Mouse (Mus musculus) ZHBTc4 (cell line): ENCODE results near the gene Pdlim7.

Experiments
- DNase-seq: peaks from one replicate; pipeline ENCODE4 v3.0.0-alpha.2; 2011; ENCODE audit warnings: low read depth, low spot score

Pdlim7 gene

GRCm38 (mm10) chr13:55465830-55466440 is 47.5 kb downstream of the Pdlim7 start:
- no peak for DNase-seq

- no peak for DNase-seq
Observed at GRCm38 (mm10) chr13:55465184-55465583, 48.3 kb downstream of the Pdlim7 start.

GRCm38 (mm10) chr13:55464027-55464884 is 49.2 kb downstream of the Pdlim7 start, which contains the start of gene Prr7:
Prr7 (plus strand) TSS chr13:55464267.
- DNase-seq, result peak; percentile 71

- no peak for DNase-seq
Observed at GRCm38 (mm10) chr13:55463399-55464026, 50.0 kb downstream of the Pdlim7 start.

GRCm38 (mm10) chr13:55462965-55463364 is 50.5 kb downstream of the Pdlim7 start:
- no peak for DNase-seq

GRCm38 (mm10) chr13:55451785-55452549 is 61.5 kb downstream of the Pdlim7 start:
- DNase-seq, result no peak

GRCm38 (mm10) chr13:55451296-55451695 is 62.2 kb downstream of the Pdlim7 start:
- no peak for DNase-seq

- DNase-seq, result no peak
Observed at GRCm38 (mm10) chr13:55450511-55450980, 62.9 kb downstream of the Pdlim7 start.

- DNase-seq, result no peak
Observed at GRCm38 (mm10) chr13:55449679-55450441, 63.6 kb downstream of the Pdlim7 start.

- DNase-seq, result no peak
Observed at GRCm38 (mm10) chr13:55449205-55449604, 64.3 kb downstream of the Pdlim7 start.

- DNase-seq, result no peak
Observed at GRCm38 (mm10) chr13:55448131-55448530, 65.3 kb downstream of the Pdlim7 start.

GRCm38 (mm10) chr13:55447543-55447943 is 65.9 kb downstream of the Pdlim7 start:
- DNase-seq, result no peak

- DNase-seq, result no peak
Observed at GRCm38 (mm10) chr13:55446483-55447105, 66.9 kb downstream of the Pdlim7 start.
